Mouse (Mus musculus) frontal cortex, postnatal 14 days (tissue): ENCODE data around the gene Wdfy1.

ENCODE experiments used
- DNase-seq, 2 experiments: peaks; one replicate each; pipeline ENCODE4 v3.0.0; 2022; ENCODE audit warnings: low spot score in 2 of 2

Wdfy1 gene

GRCm38 (mm10) chr1:79775927-79776458 lies at the start of gene Wdfy1, which contains the start of gene Mrpl44:
Wdfy1 (minus strand) TSS chr1:79776143.
Mrpl44 (plus strand) TSS chr1:79776018.
- peak; percentile 94 to 95 for DNase-seq

- no peak for DNase-seq
These were observed 48.1 kb upstream of the Wdfy1 start for GRCm38 (mm10) chr1:79823951-79824633.

- DNase-seq = peak in 1 of 2 experiments; percentile 25
These were observed 47.0 kb upstream of the Wdfy1 start for GRCm38 (mm10) chr1:79822806-79823525.

- DNase-seq = no peak
These were observed 43.4 kb upstream of the Wdfy1 start for GRCm38 (mm10) chr1:79819296-79819879.

- no peak for DNase-seq
These were observed 39.5 kb upstream of the Wdfy1 start for GRCm38 (mm10) chr1:79815446-79815845.

- no peak for DNase-seq
These were observed 33.5 kb upstream of the Wdfy1 start for GRCm38 (mm10) chr1:79809447-79809846.

- DNase-seq = no peak
These were observed 30.9 kb upstream of the Wdfy1 start for GRCm38 (mm10) chr1:79806865-79807264.

- DNase-seq = no peak
These were observed 27.7 kb upstream of the Wdfy1 start for GRCm38 (mm10) chr1:79803614-79804013.

GRCm38 (mm10) chr1:79802858-79803427 lies 27.0 kb upstream of the Wdfy1 start:
- DNase-seq = no peak

- no peak for DNase-seq
These were observed 21.1 kb upstream of the Wdfy1 start for GRCm38 (mm10) chr1:79797084-79797483.

GRCm38 (mm10) chr1:79786267-79786927 lies 10.5 kb upstream of the Wdfy1 start:
- DNase-seq = peak in 1 of 2 experiments; percentile 17

GRCm38 (mm10) chr1:79782433-79782832 lies 6.5 kb upstream of the Wdfy1 start:
- no peak for DNase-seq

- DNase-seq = no peak
These were observed 2.1 kb upstream of the Wdfy1 start for GRCm38 (mm10) chr1:79778011-79778410.

- no peak for DNase-seq
These were observed 1.7 kb downstream of the Wdfy1 start for GRCm38 (mm10) chr1:79774164-79774780.

GRCm38 (mm10) chr1:79768231-79768630 lies 7.7 kb downstream of the Wdfy1 start:
- no peak for DNase-seq

- no peak for DNase-seq
These were observed 11.5 kb downstream of the Wdfy1 start for GRCm38 (mm10) chr1:79764483-79764882.

GRCm38 (mm10) chr1:79764031-79764430 lies 11.9 kb downstream of the Wdfy1 start:
- no peak for DNase-seq

- no peak for DNase-seq
These were observed 13.4 kb downstream of the Wdfy1 start for GRCm38 (mm10) chr1:79762282-79763250.

GRCm38 (mm10) chr1:79761917-79762271 lies 14.0 kb downstream of the Wdfy1 start:
- DNase-seq = no peak
